Mouse (Mus musculus): ENCODE measurements around the gene Chrnb2. TPM values are rescaled to one million over a fixed set of nuclear protein-coding genes. Genes with fewer than 3 reads are reported as not detected.

Gene Chrnb2
- polyA plus RNA-seq, 1 experiment = 1.6 TPM

- H3K36me3 ChIP-seq (ENCODE audit: control insufficient read depth, insufficient read depth, low read length) = peaks cover 8% of the 10 kb centered on the region
- DNase-seq = no peak
- TF ChIP-seq POLR2A (IDR thresholded peaks at IDR 0.05; ENCODE audit: low read depth, low read length) = no peak
- no peak for TF ChIP-seq CTCF (conservative IDR thresholded peaks at IDR 0.05; ENCODE audit: insufficient read depth, insufficient read length, low read depth, low read length)
- H3K4me3 ChIP-seq (ENCODE audit: insufficient read depth, low read depth, low read length) = no peak overlapping the region
- no peaks in the 10 kb centered on the region for H3K27me3 ChIP-seq (replicated peaks; ENCODE audit: control insufficient read depth, insufficient read depth, low read length)
- H3K4me1 ChIP-seq (ENCODE audit: control insufficient read depth, insufficient read depth, low read length) = 0 out of 2 replicates have a peak, but pooled peaks cover 4% of the 10 kb centered on the region
- 70% methylated on average over 5 of the region's 5 CpGs for WGBS
- H3K27ac ChIP-seq (ENCODE audit: insufficient read depth, low read depth, low read length) = no peak overlapping the region
These were observed 17.2 kb upstream of the Chrnb2 start for GRCm38 (mm10) chr3:89781640-89782039.

- H3K4me1 ChIP-seq (ENCODE audit: control insufficient read depth, insufficient read depth, low read length) = peaks cover 8% of the 10 kb centered on the region; the same call in 1 of the 2 replicates
- no peak overlapping the region for H3K27ac ChIP-seq (ENCODE audit: insufficient read depth, low read depth, low read length)
- no peaks in the 10 kb centered on the region for H3K27me3 ChIP-seq (replicated peaks; ENCODE audit: control insufficient read depth, insufficient read depth, low read length)
- no peak for DNase-seq
- WGBS = 85% methylated on average over 4 of the region's 4 CpGs
- H3K36me3 ChIP-seq (ENCODE audit: control insufficient read depth, insufficient read depth, low read length) = peaks cover 8% of the 10 kb centered on the region
- H3K4me3 ChIP-seq (ENCODE audit: insufficient read depth, low read depth, low read length) = no peak overlapping the region
- no peak for TF ChIP-seq CTCF (conservative IDR thresholded peaks at IDR 0.05; ENCODE audit: insufficient read depth, insufficient read length, low read depth, low read length)
- no peak for TF ChIP-seq POLR2A (IDR thresholded peaks at IDR 0.05; ENCODE audit: low read depth, low read length)
These were observed 15.7 kb upstream of the Chrnb2 start for GRCm38 (mm10) chr3:89780102-89780501.

GRCm38 (mm10) chr3:89776001-89776400 lies 11.6 kb upstream of the Chrnb2 start:
- no peak for DNase-seq
- Histone ChIP-seq H3K4me1 (ENCODE audit: control insufficient read depth, insufficient read depth, low read length) (peaks cover 14% of the 10 kb centered on the region; the same call in 1 of the 2 replicates), H3K36me3 (ENCODE audit: control insufficient read depth, insufficient read depth, low read length) (peaks cover 8% of the 10 kb centered on the region), H3K27ac (ENCODE audit: insufficient read depth, low read depth, low read length) (no peak overlapping the region), H3K27me3 (replicated peaks; ENCODE audit: control insufficient read depth, insufficient read depth, low read length) (no peaks in the 10 kb centered on the region), H3K4me3 (ENCODE audit: insufficient read depth, low read depth, low read length) (no peak overlapping the region)
- TF ChIP-seq CTCF (conservative IDR thresholded peaks at IDR 0.05; ENCODE audit: insufficient read depth, insufficient read length, low read depth, low read length) = no peak
- 69% methylated on average over 4 of the region's 4 CpGs for WGBS

DNA sequence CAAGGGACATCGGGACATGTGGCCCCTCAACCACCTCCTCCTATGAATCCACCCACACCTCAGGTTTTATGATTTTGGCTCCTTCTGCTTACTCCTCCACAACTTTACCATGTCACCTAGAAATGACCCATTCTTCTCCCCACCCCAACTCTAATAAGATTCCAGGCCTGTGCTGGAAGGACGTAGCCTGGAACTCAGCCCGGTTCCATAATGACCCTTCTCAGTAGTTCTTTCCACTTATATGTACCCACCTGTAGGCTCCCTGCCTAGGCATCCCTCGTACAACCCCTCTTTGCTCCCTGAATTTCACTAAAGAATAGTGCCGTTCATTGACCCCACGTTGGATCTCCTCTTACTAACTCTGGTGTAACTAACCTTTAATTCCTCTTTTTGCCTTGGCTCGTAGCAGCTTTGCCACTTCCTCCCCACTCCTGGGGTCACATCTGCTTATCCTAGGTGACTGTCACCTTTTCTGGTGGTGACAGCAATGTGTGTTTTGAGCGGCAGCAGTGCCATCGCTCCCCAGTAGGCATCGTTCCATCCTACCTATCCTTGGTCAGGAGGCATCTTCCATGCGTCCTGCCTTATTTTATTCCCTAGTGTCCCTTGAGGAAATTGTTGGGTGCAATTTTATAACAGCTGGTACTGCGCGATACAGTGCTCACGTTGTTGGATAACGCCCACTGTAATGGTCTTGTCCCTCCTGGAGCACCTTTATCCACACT lies 10.0 kb upstream of the Chrnb2 start:
- Histone ChIP-seq H3K36me3 (ENCODE audit: control insufficient read depth, insufficient read depth, low read length) (peaks cover 4% of the 10 kb centered on the region; the same call in 1 of the 2 replicates), H3K27me3 (replicated peaks; ENCODE audit: control insufficient read depth, insufficient read depth, low read length) (no peaks in the 10 kb centered on the region), H3K4me3 (ENCODE audit: insufficient read depth, low read depth, low read length) (peak overlapping the region; percentile 55), H3K27ac (ENCODE audit: insufficient read depth, low read depth, low read length) (peak overlapping the region; percentile 29), H3K4me1 (ENCODE audit: control insufficient read depth, insufficient read depth, low read length) (peaks cover 14% of the 10 kb centered on the region; the same call in 1 of the 2 replicates)
- DNase-seq = no peak
- 26% methylated on average over 15 of the region's 15 CpGs for WGBS
- TF ChIP-seq POLR2A (IDR thresholded peaks at IDR 0.05; ENCODE audit: low read depth, low read length) (no peak), CTCF (conservative IDR thresholded peaks at IDR 0.05; ENCODE audit: insufficient read depth, insufficient read length, low read depth, low read length) (no peak)

DNA sequence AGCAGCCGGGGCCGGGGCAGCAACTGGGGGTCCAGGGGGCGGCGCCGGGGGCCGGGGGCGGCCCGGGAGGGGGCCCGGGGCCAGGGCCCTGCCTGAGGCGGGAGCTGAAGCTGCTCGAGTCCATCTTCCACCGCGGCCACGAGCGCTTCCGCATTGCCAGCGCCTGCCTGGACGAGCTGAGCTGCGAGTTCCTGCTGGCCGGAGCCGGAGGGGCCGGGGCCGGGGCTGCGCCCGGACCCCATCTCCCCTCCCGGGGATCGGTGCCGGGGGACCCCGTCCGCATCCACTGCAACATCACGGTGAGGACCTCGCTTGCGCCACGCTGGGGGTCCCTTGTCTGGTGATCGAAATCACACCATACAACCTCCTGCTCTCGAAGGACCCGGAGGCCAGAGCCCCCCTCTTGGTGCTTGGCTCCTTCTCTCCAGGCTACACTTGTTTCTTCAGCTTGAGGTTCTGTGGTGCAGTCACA lies 9.3 kb upstream of the Chrnb2 start:
- H3K4me3 ChIP-seq (ENCODE audit: insufficient read depth, low read depth, low read length) = peak overlapping the region; percentile 55
- TF ChIP-seq POLR2A (IDR thresholded peaks at IDR 0.05; ENCODE audit: low read depth, low read length) = no peak
- TF ChIP-seq CTCF (conservative IDR thresholded peaks at IDR 0.05; ENCODE audit: insufficient read depth, insufficient read length, low read depth, low read length) = no peak
- peaks cover 4% of the 10 kb centered on the region; the same call in 1 of the 2 replicates for H3K36me3 ChIP-seq (ENCODE audit: control insufficient read depth, insufficient read depth, low read length)
- WGBS = under 1% methylated on average over 36 of the region's 37 CpGs
- no peak for DNase-seq
- H3K27me3 ChIP-seq (replicated peaks; ENCODE audit: control insufficient read depth, insufficient read depth, low read length) = no peaks in the 10 kb centered on the region
- H3K4me1 ChIP-seq (ENCODE audit: control insufficient read depth, insufficient read depth, low read length) = peaks cover 14% of the 10 kb centered on the region; the same call in 1 of the 2 replicates
- H3K27ac ChIP-seq (ENCODE audit: insufficient read depth, low read depth, low read length) = peak overlapping the region; percentile 29

GRCm38 (mm10) chr3:89772968-89773709 lies 8.7 kb upstream of the Chrnb2 start, which contains the start of gene Ube2q1:
TSS of gene Ube2q1 (plus strand) at chr3:89773616.
- Histone ChIP-seq H3K36me3 (ENCODE audit: control insufficient read depth, insufficient read depth, low read length) (peaks cover 3% of the 10 kb centered on the region; the same call in 1 of the 2 replicates), H3K27ac (ENCODE audit: insufficient read depth, low read depth, low read length) (peak within 1 kb of the TSS; percentile 75), H3K4me1 (ENCODE audit: control insufficient read depth, insufficient read depth, low read length) (peaks cover 14% of the 10 kb centered on the region; the same call in 1 of the 2 replicates), H3K4me3 (ENCODE audit: insufficient read depth, low read depth, low read length) (peak within 1 kb of the TSS; percentile 55), H3K27me3 (replicated peaks; ENCODE audit: control insufficient read depth, insufficient read depth, low read length) (no peaks in the 10 kb centered on the region)
- TF ChIP-seq CTCF (conservative IDR thresholded peaks at IDR 0.05; ENCODE audit: insufficient read depth, insufficient read length, low read depth, low read length) (no peak), POLR2A (IDR thresholded peaks at IDR 0.05; ENCODE audit: low read depth, low read length) (no peak)
- peak; percentile 97 for DNase-seq
- WGBS = 2% methylated on average over 70 of the region's 90 CpGs

- H3K27ac ChIP-seq (ENCODE audit: insufficient read depth, low read depth, low read length) = peak overlapping the region; percentile 75
- H3K4me1 ChIP-seq (ENCODE audit: control insufficient read depth, insufficient read depth, low read length) = peaks cover 14% of the 10 kb centered on the region; the same call in 1 of the 2 replicates
- DNase-seq = peak; percentile 87
- H3K4me3 ChIP-seq (ENCODE audit: insufficient read depth, low read depth, low read length) = peak overlapping the region; percentile 55
- TF ChIP-seq CTCF (conservative IDR thresholded peaks at IDR 0.05; ENCODE audit: insufficient read depth, insufficient read length, low read depth, low read length) = peak; percentile 98
- no peak for TF ChIP-seq POLR2A (IDR thresholded peaks at IDR 0.05; ENCODE audit: low read depth, low read length)
- 0% methylated on average over 17 of the region's 17 CpGs for WGBS
- H3K27me3 ChIP-seq (replicated peaks; ENCODE audit: control insufficient read depth, insufficient read depth, low read length) = no peaks in the 10 kb centered on the region
- H3K36me3 ChIP-seq (ENCODE audit: control insufficient read depth, insufficient read depth, low read length) = 0 out of 2 replicates have a peak, but pooled peaks cover under 1% of the 10 kb centered on the region
These were observed 8.1 kb upstream of the Chrnb2 start for GRCm38 (mm10) chr3:89772588-89772967.
